Mouse (Mus musculus): ENCODE data around the gene Slc35f3. TPM values are rescaled to one million over a fixed set of nuclear protein-coding genes. Genes with fewer than 3 reads are reported as not detected.

The Slc35f3 gene
- total RNA-seq, 2 experiments from 2014 or later, result not detected

GRCm38 (mm10) chr8:126438937-126439336 is 140.6 kb downstream of the Slc35f3 start:
- no peak overlapping the region for H3K27ac ChIP-seq
- H3K4me3 ChIP-seq, result no peak overlapping the region
- DNase-seq, result no peak
- TF ChIP-seq CTCF (IDR thresholded peaks at IDR 0.05), result peak; percentile 39; the same call in 1 of the 2 replicates
- intact Hi-C loops (cut with DNase I), result no loop called here

Other genes starting within 250 kb of the Slc35f3 start
- 10 to 100 TPM; 20.4 to 29.0 TPM for gene Coa6, start 124.0 kb downstream of the Slc35f3 start, total RNA-seq (2021)
- 1 to 10 TPM; 4.8 to 7.1 TPM for gene Tarbp1, start 176.5 kb downstream of the Slc35f3 start, total RNA-seq (2021)